Mouse (Mus musculus): ENCODE data around the gene Higd2a. TPM values are rescaled to one million over a fixed set of nuclear protein-coding genes. Genes with fewer than 3 reads are reported as not detected.
A peak's percentile ranks its signal among the peaks of the same experiment; 100 is the strongest.

The Higd2a gene
- polyA plus RNA-seq (2012; rRNA removed), result 112 and 116 TPM in 2 replicates

DNA sequence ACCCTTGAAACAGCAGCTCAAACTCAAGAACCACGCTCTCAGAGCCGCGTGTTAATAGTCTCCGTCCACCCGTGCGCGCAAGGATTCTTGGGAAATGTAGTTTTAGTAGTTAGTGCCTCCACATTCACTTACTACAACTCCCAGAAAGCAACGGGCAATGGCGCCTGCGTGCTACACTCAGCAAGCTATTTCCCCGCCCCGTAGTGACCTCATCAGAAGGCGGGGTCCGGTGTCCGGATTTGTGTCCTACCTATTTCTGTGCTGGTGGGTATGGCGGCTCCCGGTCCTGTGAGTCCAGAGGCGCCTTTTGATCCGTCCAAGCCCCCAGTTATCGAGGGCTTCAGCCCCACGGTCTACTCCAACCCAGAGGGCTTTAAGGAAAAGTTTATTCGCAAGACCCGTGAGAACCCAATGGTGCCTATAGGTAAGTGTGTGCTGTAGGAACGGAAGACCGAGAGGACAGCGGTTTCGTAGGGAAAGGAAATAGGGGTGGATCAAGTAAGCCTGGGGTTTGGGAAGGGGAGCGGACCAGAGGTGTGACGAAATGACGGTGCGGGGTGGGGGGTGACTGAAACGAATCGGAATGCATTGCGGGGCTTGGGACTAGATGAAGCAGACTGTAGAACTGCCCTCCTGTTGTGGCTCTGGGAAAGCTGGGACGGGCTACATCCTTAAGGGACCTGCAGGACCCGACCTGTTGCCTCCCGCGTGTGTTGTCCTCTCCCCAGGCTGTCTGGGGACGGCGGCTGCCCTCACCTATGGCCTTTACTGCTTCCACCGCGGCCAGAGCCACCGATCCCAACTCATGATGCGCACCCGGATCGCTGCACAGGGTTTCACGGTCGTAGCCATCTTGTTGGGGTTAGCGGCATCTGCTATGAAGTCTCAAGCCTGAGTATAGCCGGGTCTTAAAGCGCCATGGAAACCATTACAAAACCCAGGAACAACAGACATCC, at the start of gene Higd2a, which contains the start of gene Nop16:
Gene Higd2a, plus strand, starts transcription at position 212 of the 956 bp plus-strand sequence.
Gene Nop16, minus strand, starts transcription at position 95 of the 956 bp plus-strand sequence.
- Histone ChIP-seq H3K27me3 (ENCODE audit: control insufficient read depth, insufficient read depth, low read length) (no peaks in the 10 kb centered on the region), H3K36me3 (ENCODE audit: control insufficient read depth, insufficient read depth, low read length) (no peaks in the 10 kb centered on the region), H3K27ac (ENCODE audit: control insufficient read depth, insufficient read depth, low read length) (peak within 1 kb of the TSS; percentile 24; the same call in 1 of the 2 replicates), H3K4me1 (replicated peaks; ENCODE audit: control insufficient read depth, insufficient read depth, low read length) (peaks cover 3% of the 10 kb centered on the region; the same call in 1 of the 2 replicates), H3K4me3 (ENCODE audit: control insufficient read depth, insufficient read depth, low read length) (peak within 1 kb of the TSS; percentile 97)
- peak; percentile 97 for DNase-seq
- under 1% methylated on average over 51 of the region's 51 CpGs for WGBS
- TF ChIP-seq POLR2A (IDR thresholded peaks at IDR 0.05; ENCODE audit: control insufficient read depth, extremely low read depth, insufficient read depth, low read length, poor library complexity) (peak; percentile 50; the same call in 1 of the 2 replicates), CTCF (IDR thresholded peaks at IDR 0.05; ENCODE audit: borderline replicate concordance, control insufficient read depth, extremely low read depth, insufficient read depth, low read length, poor library complexity) (no peak)

DNA sequence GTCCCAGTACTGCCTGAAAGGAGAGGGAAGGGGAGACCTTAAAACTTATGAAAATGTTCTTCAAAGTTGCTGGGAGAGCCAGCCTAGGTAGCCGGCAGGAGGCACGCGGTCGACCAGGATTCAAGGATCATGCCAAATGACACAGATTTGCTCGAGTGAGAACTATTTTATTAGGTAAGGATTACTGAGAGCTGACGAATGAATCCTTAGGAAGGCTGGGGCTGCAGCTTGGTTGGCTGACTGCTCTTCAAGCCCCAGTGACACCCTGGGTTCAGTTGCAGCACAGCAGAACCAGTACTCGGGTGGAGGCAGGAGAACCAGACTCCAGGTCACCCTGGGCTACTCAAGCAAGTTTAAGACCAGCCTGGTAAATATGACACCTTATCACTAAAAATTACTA, 42.0 kb upstream of the Higd2a start:
- Histone ChIP-seq H3K27ac (ENCODE audit: control insufficient read depth, insufficient read depth, low read length) (no peak overlapping the region), H3K4me1 (replicated peaks; ENCODE audit: control insufficient read depth, insufficient read depth, low read length) (no peaks in the 10 kb centered on the region), H3K27me3 (ENCODE audit: control insufficient read depth, insufficient read depth, low read length) (no peaks in the 10 kb centered on the region), H3K4me3 (ENCODE audit: control insufficient read depth, insufficient read depth, low read length) (no peak overlapping the region), H3K36me3 (ENCODE audit: control insufficient read depth, insufficient read depth, low read length) (peaks cover 45% of the 10 kb centered on the region)
- WGBS, result 95% methylated on average over 7 of the region's 7 CpGs
- no peak for DNase-seq
- TF ChIP-seq CTCF (IDR thresholded peaks at IDR 0.05; ENCODE audit: borderline replicate concordance, control insufficient read depth, extremely low read depth, insufficient read depth, low read length, poor library complexity), result no peak
- TF ChIP-seq POLR2A (IDR thresholded peaks at IDR 0.05; ENCODE audit: control insufficient read depth, extremely low read depth, insufficient read depth, low read length, poor library complexity), result no peak

DNA sequence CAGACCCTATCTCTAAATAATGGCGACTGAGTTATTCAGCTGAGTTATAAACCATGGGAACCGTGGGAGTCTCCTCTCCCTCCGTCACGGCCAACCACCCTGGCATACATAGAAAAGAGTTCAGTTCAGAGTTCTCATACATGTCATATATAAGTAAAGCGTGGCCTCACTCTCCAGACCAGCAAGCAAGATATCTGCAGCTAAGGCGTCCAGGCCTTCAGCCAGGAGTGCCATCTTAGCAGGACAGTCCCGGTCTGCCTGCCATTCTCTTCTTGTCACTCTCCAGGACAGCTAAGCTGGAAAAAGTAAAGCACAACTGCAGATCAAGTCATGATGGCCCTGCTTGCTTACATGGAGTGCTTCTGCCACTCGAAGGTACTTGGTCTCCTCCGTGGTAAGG, 33.8 kb upstream of the Higd2a start:
- no peaks in the 10 kb centered on the region for H3K4me1 ChIP-seq (replicated peaks; ENCODE audit: control insufficient read depth, insufficient read depth, low read length)
- no peak overlapping the region for H3K27ac ChIP-seq (ENCODE audit: control insufficient read depth, insufficient read depth, low read length)
- peaks cover 76% of the 10 kb centered on the region for H3K36me3 ChIP-seq (ENCODE audit: control insufficient read depth, insufficient read depth, low read length)
- TF ChIP-seq CTCF (IDR thresholded peaks at IDR 0.05; ENCODE audit: borderline replicate concordance, control insufficient read depth, extremely low read depth, insufficient read depth, low read length, poor library complexity) (no peak), POLR2A (IDR thresholded peaks at IDR 0.05; ENCODE audit: control insufficient read depth, extremely low read depth, insufficient read depth, low read length, poor library complexity) (no peak)
- H3K27me3 ChIP-seq (ENCODE audit: control insufficient read depth, insufficient read depth, low read length), result no peaks in the 10 kb centered on the region
- no peak for DNase-seq
- WGBS, result 96% methylated on average over 9 of the region's 9 CpGs
- no peak overlapping the region for H3K4me3 ChIP-seq (ENCODE audit: control insufficient read depth, insufficient read depth, low read length)

DNA sequence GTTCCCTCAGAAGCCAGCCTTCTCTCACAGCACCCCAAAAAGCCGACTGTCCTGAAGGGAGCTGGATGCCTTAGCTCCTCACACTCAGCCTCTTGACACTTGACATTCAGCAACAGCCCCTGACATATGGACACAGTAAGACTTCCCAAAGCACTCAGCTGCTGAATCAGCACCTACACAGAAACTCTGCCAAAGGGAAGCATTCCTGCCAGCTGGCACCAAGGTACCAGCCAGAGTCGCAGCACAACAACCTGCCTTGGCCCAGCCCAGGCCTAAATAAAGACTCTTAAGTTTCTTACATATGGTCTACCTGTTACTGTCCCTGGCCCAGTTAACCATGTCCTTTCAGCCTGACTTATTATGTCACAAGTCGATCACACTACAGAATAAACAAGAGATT, 33.2 kb upstream of the Higd2a start:
- Histone ChIP-seq H3K4me1 (replicated peaks; ENCODE audit: control insufficient read depth, insufficient read depth, low read length) (no peaks in the 10 kb centered on the region), H3K27ac (ENCODE audit: control insufficient read depth, insufficient read depth, low read length) (no peak overlapping the region), H3K4me3 (ENCODE audit: control insufficient read depth, insufficient read depth, low read length) (no peak overlapping the region), H3K36me3 (ENCODE audit: control insufficient read depth, insufficient read depth, low read length) (peaks cover 70% of the 10 kb centered on the region), H3K27me3 (ENCODE audit: control insufficient read depth, insufficient read depth, low read length) (no peaks in the 10 kb centered on the region)
- no peak for TF ChIP-seq CTCF (IDR thresholded peaks at IDR 0.05; ENCODE audit: borderline replicate concordance, control insufficient read depth, extremely low read depth, insufficient read depth, low read length, poor library complexity)
- no peak for TF ChIP-seq POLR2A (IDR thresholded peaks at IDR 0.05; ENCODE audit: control insufficient read depth, extremely low read depth, insufficient read depth, low read length, poor library complexity)
- WGBS, result 93% methylated on average over 3 of the region's 3 CpGs
- no peak for DNase-seq

DNA sequence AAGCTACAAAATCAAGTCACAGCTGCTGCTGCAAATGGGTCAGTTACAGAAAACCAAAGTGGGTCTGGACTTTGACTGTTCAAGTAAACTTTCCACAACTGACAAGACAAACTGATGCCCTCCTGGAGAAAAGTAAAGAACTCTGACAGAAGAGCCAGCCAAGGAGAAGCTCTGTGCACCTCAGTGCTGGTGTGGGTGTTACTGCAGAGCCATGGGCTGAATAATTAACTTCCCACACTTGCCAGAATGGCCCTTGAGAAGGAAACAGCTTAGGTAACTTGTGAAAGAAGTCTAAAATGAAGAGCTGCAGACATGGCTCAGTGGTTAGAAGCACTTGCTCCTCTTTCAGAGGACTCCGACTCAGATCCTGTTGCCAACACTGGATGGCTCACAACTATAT, 32.4 kb upstream of the Higd2a start:
- no peaks in the 10 kb centered on the region for H3K4me1 ChIP-seq (replicated peaks; ENCODE audit: control insufficient read depth, insufficient read depth, low read length)
- TF ChIP-seq CTCF (IDR thresholded peaks at IDR 0.05; ENCODE audit: borderline replicate concordance, control insufficient read depth, extremely low read depth, insufficient read depth, low read length, poor library complexity) (no peak), POLR2A (IDR thresholded peaks at IDR 0.05; ENCODE audit: control insufficient read depth, extremely low read depth, insufficient read depth, low read length, poor library complexity) (no peak)
- H3K27ac ChIP-seq (ENCODE audit: control insufficient read depth, insufficient read depth, low read length), result no peak overlapping the region
- no peak for DNase-seq
- H3K36me3 ChIP-seq (ENCODE audit: control insufficient read depth, insufficient read depth, low read length), result peaks cover 62% of the 10 kb centered on the region
- no peak overlapping the region for H3K4me3 ChIP-seq (ENCODE audit: control insufficient read depth, insufficient read depth, low read length)
- no peaks in the 10 kb centered on the region for H3K27me3 ChIP-seq (ENCODE audit: control insufficient read depth, insufficient read depth, low read length)
- WGBS, result 97% methylated on average over 1 of the region's 1 CpGs

DNA sequence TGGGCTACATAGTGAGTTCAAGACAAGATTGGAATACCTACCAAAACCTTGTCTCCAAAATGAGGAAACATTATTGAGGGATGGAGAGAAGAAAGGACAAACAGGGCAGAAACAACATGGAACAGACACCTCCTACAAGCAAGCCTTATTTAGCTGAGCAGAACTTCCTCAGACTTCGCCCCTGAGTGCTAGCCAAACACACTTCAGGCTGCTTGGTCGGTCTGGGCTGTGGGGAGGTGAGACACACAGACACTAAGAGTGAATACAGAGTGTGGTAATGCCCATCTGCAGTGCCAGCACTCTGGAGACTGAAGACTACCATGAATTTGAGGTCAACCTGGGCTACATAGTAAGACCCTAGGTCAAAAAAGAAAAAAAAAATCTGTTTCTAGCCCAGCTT, 30.4 kb upstream of the Higd2a start:
- TF ChIP-seq POLR2A (IDR thresholded peaks at IDR 0.05; ENCODE audit: control insufficient read depth, extremely low read depth, insufficient read depth, low read length, poor library complexity) (no peak), CTCF (IDR thresholded peaks at IDR 0.05; ENCODE audit: borderline replicate concordance, control insufficient read depth, extremely low read depth, insufficient read depth, low read length, poor library complexity) (no peak)
- 93% methylated on average over 2 of the region's 2 CpGs for WGBS
- no peaks in the 10 kb centered on the region for H3K27me3 ChIP-seq (ENCODE audit: control insufficient read depth, insufficient read depth, low read length)
- H3K27ac ChIP-seq (ENCODE audit: control insufficient read depth, insufficient read depth, low read length), result no peak overlapping the region
- peaks cover 44% of the 10 kb centered on the region for H3K36me3 ChIP-seq (ENCODE audit: control insufficient read depth, insufficient read depth, low read length)
- H3K4me3 ChIP-seq (ENCODE audit: control insufficient read depth, insufficient read depth, low read length), result no peak overlapping the region
- DNase-seq, result no peak
- peaks cover 5% of the 10 kb centered on the region for H3K4me1 ChIP-seq (replicated peaks; ENCODE audit: control insufficient read depth, insufficient read depth, low read length)
